Mouse (Mus musculus) naive thymus-derived CD4-positive, alpha-beta T cell, adult 2 months (primary cell): ENCODE measurements at regions not wholly inside any gene's neighbourhood (a gene's known extent, or its start where the extent isn't known, plus 50 kb on each side); places are given as distances from the start of the nearest gene placed in this dataset.
"Not testable (repeated sequence)": the region's sequence is repeated elsewhere in the genome, so short reads cannot be mapped to it uniquely, and the experiment has no call there.

Experiments
- DNase-seq: peaks from one replicate; pipeline ENCODE4 v3.0.0-alpha.2; 2011; ENCODE audit warnings: low read depth

DNA sequence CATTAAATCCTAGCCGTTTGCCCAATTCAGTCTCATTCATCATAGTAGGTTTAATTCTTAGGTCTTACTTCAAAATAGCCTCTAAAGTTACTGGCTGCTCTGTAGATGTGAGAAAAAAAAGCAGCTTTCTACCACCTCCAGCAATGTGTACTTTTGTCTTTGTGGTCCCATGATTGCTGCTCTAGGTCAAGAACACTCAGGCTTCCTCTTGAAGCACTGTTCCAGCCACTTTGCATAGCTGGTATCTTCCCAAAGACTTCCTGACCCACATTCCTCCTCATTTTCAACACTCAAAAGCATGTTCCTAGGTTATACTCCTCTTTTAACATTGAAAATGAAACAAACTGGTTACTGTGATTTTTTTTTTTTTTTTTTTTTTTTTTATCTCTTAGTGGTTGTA lies 973.2 kb downstream of the Ttll7 start:
- no peak for DNase-seq

- no peak for DNase-seq
Measured at GRCm38 (mm10) chr3:147824451-147824850, 972.3 kb downstream of the Ttll7 start.

GRCm38 (mm10) chr3:147814080-147814650 lies 962.0 kb downstream of the Ttll7 start:
- no peak for DNase-seq

DNA sequence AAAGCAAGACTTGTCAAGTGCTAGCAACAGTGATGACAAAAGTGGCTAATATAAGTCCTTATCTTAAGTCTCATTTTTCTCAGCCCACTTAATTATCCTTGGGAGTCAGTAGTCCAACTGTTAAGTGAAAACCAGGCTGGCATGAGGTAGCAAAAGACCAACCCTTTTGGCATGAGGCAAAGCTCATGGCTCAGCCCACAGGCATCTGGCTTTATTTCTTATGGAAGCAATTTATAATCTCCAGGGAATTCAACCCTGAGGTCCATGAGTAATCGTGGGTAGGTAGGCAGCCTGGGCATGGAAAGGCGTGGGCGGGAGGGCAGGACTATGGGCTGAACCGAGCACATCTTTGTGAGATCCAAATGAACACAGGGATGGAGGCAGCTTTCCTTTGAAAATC lies 950.4 kb downstream of the Ttll7 start:
- DNase-seq, result no peak

DNA sequence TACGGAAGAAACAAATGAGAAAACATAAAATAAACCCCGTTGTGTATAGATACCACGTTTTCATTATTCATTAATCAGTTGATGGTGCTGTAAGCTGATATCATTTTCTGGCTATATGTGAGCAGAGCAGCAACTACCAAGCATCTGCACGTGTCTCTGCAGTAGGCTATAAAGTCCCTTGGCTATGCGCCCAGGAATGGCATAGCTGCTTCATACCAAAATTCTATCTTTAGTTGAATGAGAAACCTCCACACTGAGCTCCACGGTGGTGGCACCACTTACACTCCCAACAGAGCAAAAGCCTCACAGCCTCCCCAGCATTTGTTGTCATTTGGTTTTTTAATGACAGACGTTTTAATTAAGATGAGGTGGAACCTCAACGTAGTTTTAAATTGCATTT lies 944.4 kb downstream of the Ttll7 start:
- DNase-seq, result no peak

GRCm38 (mm10) chr3:147795116-147795515 lies 942.9 kb downstream of the Ttll7 start:
- DNase-seq, result no peak

- no peak for DNase-seq
Measured at GRCm38 (mm10) chr3:147786555-147786954, 934.4 kb downstream of the Ttll7 start.

GRCm38 (mm10) chr3:147750842-147751191 lies 898.6 kb downstream of the Ttll7 start:
- DNase-seq, result no peak

GRCm38 (mm10) chr3:147749939-147750841 lies 898.0 kb downstream of the Ttll7 start:
- no peak for DNase-seq

DNA sequence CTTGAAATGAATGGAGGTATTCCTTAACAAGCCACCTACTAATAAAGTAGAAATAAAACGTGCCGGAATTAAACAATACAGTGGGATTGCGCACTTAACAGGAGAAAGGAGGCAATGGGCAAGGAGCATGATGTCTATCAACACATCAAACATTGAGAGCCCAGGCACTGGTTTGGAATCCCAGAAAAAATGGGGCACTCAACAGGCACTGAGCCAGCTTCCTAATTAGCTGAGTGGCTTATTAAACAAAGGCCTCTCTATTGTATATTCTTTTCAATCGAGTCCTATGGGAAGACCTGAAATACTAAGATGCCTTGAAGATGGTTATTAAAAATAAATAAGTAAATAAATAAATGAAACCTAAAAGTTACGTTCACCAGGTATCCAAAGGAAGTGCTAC lies 897.3 kb downstream of the Ttll7 start:
- no peak for DNase-seq

DNA sequence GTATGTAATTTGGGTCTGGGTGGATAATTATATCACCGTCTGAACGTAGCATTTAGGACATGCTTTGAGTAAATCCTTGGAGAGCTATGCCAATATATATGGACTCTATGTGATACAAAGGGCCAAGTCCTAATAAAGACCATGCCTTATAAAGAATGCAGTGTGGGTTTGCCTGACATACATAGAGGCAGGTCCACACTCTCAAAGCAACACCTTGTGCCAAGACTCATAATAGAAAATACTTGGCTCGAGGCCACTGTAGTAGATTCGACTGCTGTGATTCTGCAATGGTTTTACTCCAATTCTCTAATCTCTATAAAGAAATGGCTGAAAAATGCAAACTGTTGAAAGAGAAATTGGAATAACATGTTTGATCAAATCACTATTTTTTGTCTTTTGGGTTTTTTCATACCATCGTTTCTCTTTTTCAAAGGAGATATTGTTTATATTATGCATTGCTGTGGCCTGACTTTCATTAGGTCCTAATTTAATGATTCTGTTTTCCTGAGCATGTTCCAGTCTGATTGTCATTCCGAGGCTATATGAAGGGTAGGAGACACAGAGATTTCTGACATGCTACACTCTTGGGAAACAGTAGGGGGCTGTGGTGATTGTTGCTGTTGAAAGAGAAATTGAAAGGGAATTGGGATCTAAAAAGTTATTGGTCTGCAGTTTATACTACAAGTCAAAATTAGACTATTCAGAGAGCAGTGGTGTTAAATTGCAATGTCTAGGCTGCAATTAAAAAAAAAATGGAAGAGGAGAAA lies 884.7 kb downstream of the Ttll7 start:
- no peak for DNase-seq

DNA sequence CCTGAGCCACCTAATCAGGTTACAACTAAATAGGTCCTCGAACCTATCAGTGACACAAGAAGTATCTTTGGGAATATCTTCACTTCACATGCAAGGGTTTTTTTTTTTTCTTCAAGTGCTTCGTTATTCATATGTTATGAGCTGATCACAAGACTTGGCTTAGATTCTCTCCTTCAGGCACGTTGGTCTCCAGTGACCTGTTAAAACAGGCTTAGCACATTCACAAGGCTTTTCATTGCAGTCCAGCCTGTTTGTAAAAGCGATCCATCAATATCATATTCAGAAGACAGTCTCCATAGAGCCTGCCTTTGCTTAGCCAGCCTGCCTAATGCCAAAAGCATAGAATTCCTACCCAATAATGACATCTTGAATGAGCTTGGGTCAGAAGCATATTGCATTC lies 864.2 kb downstream of the Ttll7 start:
- no peak for DNase-seq

DNA sequence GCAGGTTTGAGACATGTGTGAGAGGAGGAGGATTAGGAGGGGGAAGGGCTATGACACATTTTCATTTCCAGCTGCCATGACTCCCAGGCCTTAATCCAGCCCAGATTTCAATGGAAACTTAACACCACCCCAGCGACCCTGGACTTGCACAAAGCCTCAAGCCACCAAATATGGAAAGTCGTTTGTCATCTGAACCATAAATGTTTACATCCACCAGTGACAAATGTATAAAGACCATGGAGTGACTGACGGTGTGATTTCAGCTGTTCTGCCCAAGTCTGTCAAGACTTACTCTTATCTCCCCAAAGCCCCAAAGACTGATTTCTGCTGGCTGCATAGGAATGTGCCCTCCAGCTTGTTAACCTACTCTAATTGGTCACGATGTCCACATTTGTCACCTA lies 855.2 kb downstream of the Ttll7 start:
- DNase-seq, result no peak

GRCm38 (mm10) chr3:147683730-147684129 lies 831.6 kb downstream of the Ttll7 start:
- DNase-seq, result no peak

GRCm38 (mm10) chr3:147680299-147680698 lies 828.1 kb downstream of the Ttll7 start:
- no peak for DNase-seq

DNA sequence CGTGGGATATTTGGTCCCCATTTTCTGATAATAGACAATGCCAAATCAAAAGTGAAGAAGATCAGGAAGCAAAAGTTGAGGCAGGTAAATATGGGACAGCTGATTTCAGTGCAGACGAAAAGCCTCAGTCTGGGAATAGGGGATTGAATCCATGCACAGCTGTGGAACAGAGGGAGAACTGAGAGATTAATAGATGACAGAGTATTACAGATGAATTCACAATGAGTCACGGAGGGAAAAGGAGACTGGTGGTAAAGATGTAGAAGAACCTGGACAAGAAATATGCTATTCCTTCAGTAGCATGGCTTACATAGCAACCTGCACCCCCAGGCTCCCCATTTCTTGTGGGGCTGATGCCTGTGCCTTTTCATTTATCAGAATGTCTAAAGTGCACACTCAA lies 810.4 kb downstream of the Ttll7 start:
- DNase-seq, result no peak

GRCm38 (mm10) chr3:147652849-147653248 lies 800.7 kb downstream of the Ttll7 start:
- DNase-seq, result no peak

- DNase-seq, result not testable (repeated sequence)
Measured at GRCm38 (mm10) chr3:147635486-147635885, 783.3 kb downstream of the Ttll7 start.

- no peak for DNase-seq
Measured at GRCm38 (mm10) chr3:147631151-147631550, 779.0 kb downstream of the Ttll7 start.

DNA sequence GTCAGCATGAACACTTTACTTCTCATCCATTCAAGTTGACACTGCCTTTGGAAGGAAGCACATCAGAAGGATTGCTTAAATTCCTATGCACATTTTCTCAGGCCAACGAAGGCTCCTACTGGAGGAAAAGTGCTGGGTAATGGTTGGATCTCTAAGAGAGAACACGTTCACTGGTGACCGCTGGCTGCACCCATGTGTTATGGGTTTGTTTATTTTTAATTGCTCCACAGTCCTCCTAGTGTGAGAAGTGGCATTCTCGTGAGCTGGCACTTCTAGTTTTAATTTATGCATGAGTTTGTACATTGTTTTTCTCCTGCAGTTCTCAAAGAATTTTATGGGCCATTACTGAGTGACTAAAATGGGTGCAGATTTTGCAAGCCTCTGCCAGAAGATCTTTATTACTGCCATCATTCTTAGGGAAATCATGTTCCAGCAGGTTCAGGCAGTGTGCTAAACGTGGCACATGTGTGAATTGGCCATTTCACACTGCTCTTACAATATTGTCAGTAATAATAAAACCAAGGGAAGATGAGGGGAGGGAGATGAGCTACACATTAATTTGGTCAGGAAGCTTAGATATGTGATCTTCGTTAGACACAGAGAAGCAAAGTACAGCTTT lies 731.6 kb downstream of the Ttll7 start:
- DNase-seq, result no peak

DNA sequence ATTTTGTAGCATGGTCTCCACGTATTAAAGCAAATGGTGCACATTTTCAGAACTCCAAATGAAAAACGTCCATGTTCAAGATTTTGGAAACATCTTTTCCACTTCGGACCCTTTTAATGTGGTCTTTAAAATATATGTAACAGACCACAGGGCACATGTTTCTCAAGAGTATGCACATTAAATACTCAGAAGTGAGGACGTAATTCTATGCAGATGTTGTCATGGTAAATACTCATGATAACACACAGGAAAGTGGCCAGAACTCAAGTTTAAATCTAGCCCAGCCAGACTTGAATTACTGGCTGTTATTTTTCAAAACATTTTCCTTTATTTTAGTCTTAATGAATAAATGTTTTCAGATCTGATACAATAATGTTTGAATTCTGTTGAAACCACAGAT lies 719.7 kb downstream of the Ttll7 start:
- DNase-seq, result no peak

DNA sequence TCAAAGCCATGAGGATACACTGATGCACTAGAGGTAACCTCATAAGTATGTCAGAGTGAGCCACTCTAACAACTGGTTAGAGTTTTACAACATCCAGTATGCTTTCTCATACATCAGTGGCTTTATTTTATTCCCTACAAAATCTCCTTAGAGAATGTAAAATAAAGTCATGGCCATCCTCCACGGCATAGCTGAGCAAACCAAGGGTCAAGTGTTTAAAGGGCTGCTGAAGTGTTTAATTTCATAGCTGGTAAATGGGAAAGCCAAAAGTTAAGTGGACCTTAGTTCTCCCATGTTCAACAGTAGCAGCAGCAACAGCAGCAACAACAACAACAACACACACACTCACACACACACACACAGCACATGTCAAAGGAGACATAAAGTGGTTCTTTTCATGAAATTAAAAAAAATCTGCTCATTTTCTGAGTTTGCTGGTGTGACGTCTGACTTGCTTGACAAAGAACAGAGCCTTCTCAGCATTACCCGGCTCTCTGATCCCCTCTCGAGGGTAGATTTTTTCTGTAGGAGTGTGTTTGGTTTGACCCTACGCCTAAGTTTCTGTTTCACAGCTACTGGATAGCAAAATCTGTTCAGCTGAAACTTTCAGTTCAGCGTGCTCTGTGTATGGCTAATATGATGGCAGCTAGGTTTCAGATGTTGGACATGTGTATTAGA lies 693.3 kb downstream of the Ttll7 start:
- no peak for DNase-seq
